Mouse (Mus musculus) liver, embryonic 14.5 days (tissue): ENCODE data around the gene Klhl9.
"Not testable (repeated sequence)": the region's sequence is repeated elsewhere in the genome, so short reads cannot be mapped to it uniquely, and the experiment has no call there.

Source experiments
- CTCF ChIP-seq: IDR thresholded peaks from 2 replicates; pipeline ENCODE4 v1.5.1; 2016; ENCODE audit warnings: antibody characterized with exemption, low read depth, control low read depth
- EP300 ChIP-seq: IDR thresholded peaks from 2 replicates; pipeline ENCODE4 v1.6.1; 2016; ENCODE audit warnings: antibody characterized with exemption, low read depth

DNA sequence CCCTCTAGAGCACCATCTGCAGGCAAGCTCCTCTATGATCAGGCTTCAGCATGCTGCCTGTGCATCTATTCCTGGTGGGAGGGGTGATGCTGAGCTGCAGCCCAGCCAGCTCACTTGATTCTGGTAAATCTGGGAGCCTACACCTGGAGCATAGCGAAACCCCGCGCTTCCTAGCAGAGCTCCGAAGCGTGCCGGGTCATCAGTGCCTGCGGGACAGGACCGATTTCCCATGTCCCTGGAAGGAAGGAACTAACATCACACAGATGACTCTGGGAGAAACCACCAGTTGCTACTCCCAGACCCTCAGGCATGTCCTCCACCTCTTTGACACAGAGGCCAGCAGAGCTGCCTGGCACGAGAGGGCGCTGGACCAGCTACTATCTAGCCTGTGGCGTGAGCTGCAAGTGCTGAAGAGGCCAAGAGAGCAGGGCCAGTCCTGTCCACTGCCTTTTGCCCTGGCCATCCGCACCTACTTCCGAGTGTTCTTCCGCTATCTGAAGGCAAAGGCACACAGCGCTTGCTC lies 32.6 kb upstream of the Klhl9 start, which contains the start of gene Gm13271:
- TF ChIP-seq CTCF = peak; percentile 19; the same call in 1 of the 2 replicates
- not testable (repeated sequence) for TF ChIP-seq EP300
